Mouse (Mus musculus) lung, postnatal 4 days (tissue): ENCODE measurements around the gene Vmn2r102.

Experiments used
- DNase-seq, 2 experiments: peaks; one replicate each; pipeline ENCODE4 v3.0.0; 2021

The Vmn2r102 gene

GRCm38 (mm10) chr17:19660028-19660427 lies at the start of gene Vmn2r102:
TSS of gene Vmn2r102 (plus strand) at chr17:19660328.
- no peak for DNase-seq

DNA sequence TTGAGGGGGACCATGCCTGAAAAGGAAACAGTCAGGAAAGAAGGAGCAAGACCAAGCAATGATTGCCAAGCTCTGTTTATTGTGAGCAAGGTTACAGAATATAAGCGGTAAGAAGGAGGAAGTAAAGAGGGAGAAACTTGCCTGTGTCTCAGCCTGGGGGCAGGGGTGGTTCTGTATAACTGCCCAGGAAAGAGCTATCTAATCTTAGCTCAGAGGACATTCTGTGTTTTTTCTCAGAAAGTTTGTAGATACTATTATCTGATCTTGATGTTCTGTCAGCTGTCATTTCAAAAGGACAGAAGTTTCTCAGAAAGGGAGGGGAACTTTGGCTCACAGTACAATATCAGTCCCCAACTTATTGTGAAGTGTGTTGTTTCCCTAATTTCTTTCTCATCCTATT lies 30.8 kb upstream of the Vmn2r102 start:
- no peak for DNase-seq

- DNase-seq = no peak
Observed at GRCm38 (mm10) chr17:19658447-19658846, 1.7 kb upstream of the Vmn2r102 start.

DNA sequence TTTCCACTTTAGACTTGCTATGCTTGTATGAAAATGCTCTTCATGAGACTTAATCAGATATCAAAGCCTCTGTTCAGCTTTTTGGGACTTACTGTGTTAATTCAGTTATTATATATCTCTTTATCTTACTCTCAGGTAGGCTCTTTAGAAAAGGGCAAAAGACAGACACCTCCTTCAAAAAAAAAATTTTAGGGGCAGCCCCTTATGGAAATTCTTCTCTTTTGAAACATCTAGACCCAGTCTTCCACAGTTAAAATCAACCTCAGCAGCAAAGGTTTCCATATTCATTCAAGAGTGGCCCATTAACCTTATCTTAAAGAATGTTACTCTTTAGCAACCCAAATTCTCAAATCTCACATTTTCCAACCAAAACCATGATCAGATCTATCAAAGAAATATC lies 31.9 kb downstream of the Vmn2r102 start:
- DNase-seq = no peak
